Mouse (Mus musculus) midbrain, embryonic 16.5 days (tissue): ENCODE results near the gene Rhot2. TPM values are rescaled to one million over a fixed set of nuclear protein-coding genes. Genes with fewer than 3 reads are reported as not detected.
A peak's percentile ranks its signal among the peaks of the same experiment; 100 is the strongest.

Experiments used
- ATAC-seq: fragments of 200-750 bp; cut with Nextera tagmentation; 2 replicates; pipeline ENCODE4 v1.8.0; 2017; ENCODE audit warnings: moderate TSS enrichment
- H3K27ac ChIP-seq: fragments of 300-500 bp; sonication (generic); 2 replicates; pipeline ENCODE4 v1.5.1; 2014; ENCODE audit warnings: mild to moderate bottlenecking, low read length, mixed read lengths
- H3K27me3 ChIP-seq: fragments of 300-500 bp; sonication (generic); 2 replicates; pipeline ENCODE4 v1.6.1; 2014; ENCODE audit warnings: low read depth, low read length, mixed read lengths; ENCODE audit not compliant: control insufficient read depth, insufficient read depth
- H3K36me3 ChIP-seq: fragments of 300-500 bp; sonication (generic); 2 replicates; pipeline ENCODE4 v1.6.1; 2014; ENCODE audit warnings: mild to moderate bottlenecking, low read length, moderate library complexity, mixed read lengths; ENCODE audit not compliant: control insufficient read depth, insufficient read depth
- H3K4me1 ChIP-seq: fragments of 300-500 bp; sonication (generic); 2 replicates; pipeline ENCODE4 v1.6.1; 2014; ENCODE audit warnings: mild to moderate bottlenecking, low read length, mixed read lengths; ENCODE audit not compliant: control insufficient read depth, insufficient read depth
- H3K4me2 ChIP-seq: fragments of 300-500 bp; sonication (generic); 2 replicates; pipeline ENCODE4 v1.6.1; 2014; ENCODE audit warnings: mild to moderate bottlenecking, low read length, mixed read lengths
- H3K4me3 ChIP-seq: fragments of 300-500 bp; sonication (generic); 2 replicates; pipeline ENCODE4 v1.5.1; 2014; ENCODE audit warnings: low read depth, mild to moderate bottlenecking, low read length, moderate library complexity, mixed read lengths
- H3K9ac ChIP-seq: fragments of 300-500 bp; sonication (generic); 2 replicates; pipeline ENCODE4 v1.6.1; 2014; ENCODE audit warnings: low read depth, low read length, mixed read lengths
- H3K9me3 ChIP-seq: fragments of 300-500 bp; sonication (generic); replicated peaks from 2 replicates; pipeline ENCODE4 v1.6.1; 2014; ENCODE audit warnings: mild to moderate bottlenecking, low read length, mixed read lengths; ENCODE audit not compliant: control insufficient read depth, poor library complexity, severe bottlenecking
- WGBS: fragments of 180-500 bp; shearing (Covaris S2); extraction: QIAGEN DNeasy Blood & Tissue Kit; methylation state at CpG from one replicate; pipeline ENCODE4 v1.1.7; 2014; 5-methylcytosine and 5-hydroxymethylcytosine counted together
- microRNA-seq: library from miRNA; unstranded; fragments of <30 nt; microRNA quantifications from one replicate; pipeline ENCODE4, GENCODE M21; 2017
- polyA plus RNA-seq: library from polyadenylated mRNA; unstranded; fragments of >200 nt; fragmentation: Nextera tagmentation; extraction: Ambion mirVana; gene quantifications from 2 replicates; pipeline ENCODE4 v1.2.1, GENCODE M21; 2015

Gene Rhot2
- polyA plus RNA-seq, 1 experiment from 2014 or later, result 16.7 TPM

DNA sequence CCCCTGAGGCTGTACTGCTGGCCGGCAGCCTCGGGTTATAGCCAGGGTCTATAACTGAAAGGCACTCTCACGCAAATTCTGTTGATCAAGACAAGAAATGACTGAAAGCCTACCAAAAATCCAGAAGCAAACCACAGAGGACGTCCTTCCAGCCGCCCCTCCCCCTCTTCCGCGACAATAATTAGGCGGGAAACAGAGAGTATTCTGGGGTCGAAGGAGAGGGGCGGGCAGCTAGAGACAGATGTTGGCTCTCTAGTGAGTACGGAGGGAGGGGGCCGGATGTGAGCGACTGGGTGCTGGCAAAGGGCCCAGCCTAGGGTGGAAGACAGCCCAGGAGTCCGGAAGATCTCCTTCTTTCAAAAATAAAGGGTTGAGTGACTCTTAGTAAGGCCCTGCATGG lies 52.0 kb downstream of the Rhot2 start, which contains the start of gene Fam173a:
Gene Fam173a, minus strand, starts transcription at position 287 of the 400 bp plus-strand sequence.
- H3K4me3 ChIP-seq, result peak within 1 kb of the TSS; percentile 82
- peak within 1 kb of the TSS; percentile 84 for H3K9ac ChIP-seq
- H3K9me3 ChIP-seq, result no peaks in the 10 kb centered on the region
- peaks cover 38% of the 10 kb centered on the region for H3K4me1 ChIP-seq
- peak within 1 kb of the TSS; percentile 79 for H3K4me2 ChIP-seq
- 0% methylated on average over 13 of the region's 14 CpGs for WGBS
- peak within 1 kb of the TSS; percentile 92 for H3K27ac ChIP-seq
- peaks cover 6% of the 10 kb centered on the region for H3K27me3 ChIP-seq
- H3K36me3 ChIP-seq, result peaks cover 7% of the 10 kb centered on the region; the same call in 1 of the 2 replicates
- peak; percentile 47 for ATAC-seq

DNA sequence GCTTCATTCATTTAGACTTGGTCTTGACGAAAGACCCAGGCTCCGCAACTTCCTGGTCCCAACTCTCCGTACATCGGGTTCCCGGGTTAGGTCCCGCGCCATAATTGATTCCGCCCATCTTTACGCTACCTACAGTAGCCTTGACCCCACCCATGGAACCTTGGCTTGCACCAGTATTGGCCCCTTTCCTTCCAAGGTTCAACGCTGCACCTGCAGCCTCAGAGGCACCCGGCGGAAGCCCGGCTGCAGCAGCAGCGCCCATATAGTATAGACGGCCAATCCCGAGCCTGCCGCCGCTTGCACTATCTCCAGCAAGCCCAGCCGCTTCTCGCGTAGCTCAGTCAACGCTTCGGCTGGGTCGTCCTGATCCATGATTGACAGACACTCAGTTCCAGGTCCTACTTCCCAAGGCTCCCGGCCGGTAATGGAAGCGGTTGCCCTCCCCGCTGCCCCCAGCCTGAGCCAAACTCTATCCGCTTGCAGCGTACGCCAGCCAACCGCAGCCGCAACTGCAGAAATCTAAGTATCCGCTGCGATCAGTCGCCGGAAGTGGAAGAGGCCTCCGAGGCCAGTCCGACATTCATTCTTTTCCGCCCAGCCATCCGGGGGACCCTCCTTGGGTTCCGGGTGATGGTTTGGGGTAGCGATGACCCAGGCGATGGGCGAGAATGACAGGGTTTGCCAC lies 52.7 kb downstream of the Rhot2 start:
- peak overlapping the region; percentile 84 for H3K9ac ChIP-seq
- H3K9me3 ChIP-seq, result no peaks in the 10 kb centered on the region
- peak; percentile 68 for ATAC-seq
- peaks cover 3% of the 10 kb centered on the region; the same call in 1 of the 2 replicates for H3K27me3 ChIP-seq
- under 1% methylated on average over 45 of the region's 45 CpGs for WGBS
- H3K4me2 ChIP-seq, result peak overlapping the region; percentile 79
- peak overlapping the region; percentile 92 for H3K27ac ChIP-seq
- peak overlapping the region; percentile 82 for H3K4me3 ChIP-seq
- peaks cover 7% of the 10 kb centered on the region; the same call in 1 of the 2 replicates for H3K36me3 ChIP-seq
- H3K4me1 ChIP-seq, result peaks cover 32% of the 10 kb centered on the region

DNA sequence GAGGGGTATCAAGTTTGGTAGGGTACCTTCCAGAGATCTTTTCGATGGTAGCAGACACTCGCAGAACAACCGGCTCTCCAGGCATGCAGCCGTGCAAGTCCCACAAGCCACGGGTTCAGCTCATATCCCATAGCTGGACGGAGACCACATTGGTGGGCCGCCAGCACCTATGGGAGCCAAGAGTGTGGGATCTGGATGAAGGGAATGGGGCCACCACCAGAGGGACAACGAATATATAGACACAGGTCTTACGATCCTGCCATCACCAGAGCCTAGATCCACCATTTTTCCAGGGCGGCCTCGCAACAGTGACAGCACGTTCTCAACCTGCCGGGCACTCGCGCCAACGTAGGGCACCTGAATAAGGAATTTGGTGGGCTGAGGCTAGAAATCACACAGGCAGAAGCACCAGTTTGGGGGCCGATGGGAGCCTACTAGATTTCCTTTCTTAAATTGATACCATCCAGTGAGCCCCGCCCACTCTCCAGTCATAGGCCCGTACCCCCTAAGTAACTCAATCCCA lies 53.3 kb downstream of the Rhot2 start:
- H3K9ac ChIP-seq, result peak overlapping the region; percentile 84
- peaks cover 7% of the 10 kb centered on the region; the same call in 1 of the 2 replicates for H3K36me3 ChIP-seq
- no peak for ATAC-seq
- H3K4me2 ChIP-seq, result peak overlapping the region; percentile 79
- peaks cover 26% of the 10 kb centered on the region for H3K4me1 ChIP-seq
- H3K27me3 ChIP-seq, result no peaks in the 10 kb centered on the region
- peak overlapping the region; percentile 92 for H3K27ac ChIP-seq
- peak overlapping the region; percentile 82 for H3K4me3 ChIP-seq
- H3K9me3 ChIP-seq, result no peaks in the 10 kb centered on the region
- WGBS, result 28% methylated on average over 19 of the region's 19 CpGs

Small RNA genes within 50 kb of the gene (microRNA-seq; reads per million reads assigned to microRNA genes)
- not detected for gene Mir3082

Other genes starting within 250 kb of the Rhot2 start
- 3.2 and 7.3 TPM in 2 replicates for gene Gng13, start 127.7 kb downstream of the Rhot2 start, polyA plus RNA-seq
- 4.7 and 5.4 TPM in 2 replicates for gene Chtf18, start 117.4 kb downstream of the Rhot2 start, polyA plus RNA-seq
- 26.6 and 26.8 TPM in 2 replicates for gene Rpusd1, start 117.2 kb downstream of the Rhot2 start, polyA plus RNA-seq
- not detected in 2 replicates for gene Mslnl, start 108.8 kb downstream of the Rhot2 start, polyA plus RNA-seq
- 0.15 and 0.85 TPM in 2 replicates for gene Msln, start 90.5 kb downstream of the Rhot2 start, polyA plus RNA-seq
- gene Narfl, start 71.1 kb downstream of the Rhot2 start, polyA plus RNA-seq, result 29.0 and 30.2 TPM in 2 replicates
- gene Haghl, start 59.2 kb downstream of the Rhot2 start, polyA plus RNA-seq, result 147 and 165 TPM in 2 replicates
- gene Ccdc78, start 58.3 kb downstream of the Rhot2 start, polyA plus RNA-seq, result 0.34 and 0.39 TPM in 2 replicates
- 91.8 and 96.9 TPM in 2 replicates for gene Fam173a, start 52.0 kb downstream of the Rhot2 start, polyA plus RNA-seq
- 1.3 TPM in 1 of 2 replicates, not detected in the other for gene AC134908.4, start 49.2 kb downstream of the Rhot2 start, polyA plus RNA-seq
- 33.1 and 37.1 TPM in 2 replicates for gene Metrn, start 47.7 kb downstream of the Rhot2 start, polyA plus RNA-seq
- 45.6 and 52.4 TPM in 2 replicates for gene Fbxl16, start 35.8 kb downstream of the Rhot2 start, polyA plus RNA-seq
- gene Wdr24, start 21.2 kb downstream of the Rhot2 start, polyA plus RNA-seq, result 32.7 and 33.5 TPM in 2 replicates
- 52.0 and 60.4 TPM in 2 replicates for gene Jmjd8, start 16.0 kb downstream of the Rhot2 start, polyA plus RNA-seq
- 358 and 382 TPM in 2 replicates for gene Stub1, start 11.4 kb downstream of the Rhot2 start, polyA plus RNA-seq
- gene Rhbdl1, start 7.6 kb downstream of the Rhot2 start, polyA plus RNA-seq, result 59.3 and 66.1 TPM in 2 replicates
- 11.8 and 14.5 TPM in 2 replicates for gene Gm20683, start 3.1 kb downstream of the Rhot2 start, polyA plus RNA-seq
- gene Wdr90, start 16.6 kb upstream of the Rhot2 start, polyA plus RNA-seq, result 18.5 and 21.6 TPM in 2 replicates
- 18.0 and 25.3 TPM in 2 replicates for gene Mcrip2, start 23.9 kb upstream of the Rhot2 start, polyA plus RNA-seq
- gene Mettl26, start 30.2 kb upstream of the Rhot2 start, polyA plus RNA-seq, result 62.2 and 63.5 TPM in 2 replicates
- 0.45 and 0.52 TPM in 2 replicates for gene Wfikkn1, start 36.0 kb upstream of the Rhot2 start, polyA plus RNA-seq
- gene Rab40c, start 74.9 kb upstream of the Rhot2 start, polyA plus RNA-seq, result 50.9 and 52.2 TPM in 2 replicates
- gene Pigq, start 100.1 kb upstream of the Rhot2 start, polyA plus RNA-seq, result 71.3 and 85.3 TPM in 2 replicates
- 0.16 and 0.78 TPM in 2 replicates for gene Nhlrc4, start 100.1 kb upstream of the Rhot2 start, polyA plus RNA-seq
- 2.8 and 3.1 TPM in 2 replicates for gene A930017K11Rik, start 107.7 kb upstream of the Rhot2 start, polyA plus RNA-seq
- gene Capn15, start 140.9 kb upstream of the Rhot2 start, polyA plus RNA-seq, result 20.6 and 20.8 TPM in 2 replicates
- gene Rab11fip3, start 224.7 kb upstream of the Rhot2 start, polyA plus RNA-seq, result 25.8 and 30.1 TPM in 2 replicates
- gene Decr2, start 245.5 kb upstream of the Rhot2 start, polyA plus RNA-seq, result 38.2 and 41.3 TPM in 2 replicates